Mouse (Mus musculus) intestine, embryonic 16.5 days (tissue): ENCODE results near the gene Tex264. TPM values are rescaled to one million over a fixed set of nuclear protein-coding genes. Genes with fewer than 3 reads are reported as not detected.

ENCODE experiments used
- ATAC-seq: fragments of 200-750 bp; cut with Nextera tagmentation; 2 replicates; pipeline ENCODE4 v1.8.0; 2017; ENCODE audit warnings: moderate TSS enrichment, moderate library complexity
- H3K27ac ChIP-seq: fragments of 300-500 bp; sonication (generic); 2 replicates; pipeline ENCODE4 v1.5.1; 2014; ENCODE audit warnings: mild to moderate bottlenecking, low read length
- H3K27me3 ChIP-seq: fragments of 300-500 bp; sonication (generic); replicated peaks from 2 replicates; pipeline ENCODE4 v1.6.1; 2014; ENCODE audit warnings: low read length, control low read depth, mixed read lengths; ENCODE audit not compliant: control insufficient read depth, insufficient read depth
- H3K36me3 ChIP-seq: fragments of 300-500 bp; sonication (generic); 2 replicates; pipeline ENCODE4 v1.6.1; 2014; ENCODE audit warnings: low read length, control low read depth; ENCODE audit not compliant: control insufficient read depth, insufficient read depth
- H3K4me1 ChIP-seq: fragments of 300-500 bp; sonication (generic); 2 replicates; pipeline ENCODE4 v1.6.1; 2014; ENCODE audit warnings: low read length, control low read depth, mixed read lengths; ENCODE audit not compliant: control insufficient read depth, insufficient read depth
- H3K4me2 ChIP-seq: fragments of 300-500 bp; sonication (generic); 2 replicates; pipeline ENCODE4 v1.6.1; 2014; ENCODE audit warnings: low read depth, low read length, control low read depth
- H3K4me3 ChIP-seq: fragments of 300-500 bp; sonication (generic); 2 replicates; pipeline ENCODE4 v1.5.1; 2014; ENCODE audit warnings: mild to moderate bottlenecking, low read length
- H3K9ac ChIP-seq: fragments of 300-500 bp; sonication (generic); 2 replicates; pipeline ENCODE4 v1.6.1; 2014; ENCODE audit warnings: low read depth, low read length
- H3K9me3 ChIP-seq: fragments of 300-500 bp; sonication (generic); 2 replicates; pipeline ENCODE4 v1.6.1; 2016; ENCODE audit warnings: low read length, control low read depth; ENCODE audit not compliant: control insufficient read depth
- WGBS: fragments of 180-500 bp; shearing (Covaris S2); extraction: QIAGEN DNeasy Blood & Tissue Kit; methylation state at CpG from one replicate; pipeline ENCODE4 v1.1.7; 2014; 5-methylcytosine and 5-hydroxymethylcytosine counted together
- polyA plus RNA-seq: library from polyadenylated mRNA; unstranded; fragments of >200 nt; fragmentation: Nextera tagmentation; extraction: Ambion mirVana; gene quantifications from 2 replicates; pipeline ENCODE4 v1.2.1, GENCODE M21; 2015

Gene Tex264
- polyA plus RNA-seq, 1 experiment from 2014 or later, result 66.4 TPM

DNA sequence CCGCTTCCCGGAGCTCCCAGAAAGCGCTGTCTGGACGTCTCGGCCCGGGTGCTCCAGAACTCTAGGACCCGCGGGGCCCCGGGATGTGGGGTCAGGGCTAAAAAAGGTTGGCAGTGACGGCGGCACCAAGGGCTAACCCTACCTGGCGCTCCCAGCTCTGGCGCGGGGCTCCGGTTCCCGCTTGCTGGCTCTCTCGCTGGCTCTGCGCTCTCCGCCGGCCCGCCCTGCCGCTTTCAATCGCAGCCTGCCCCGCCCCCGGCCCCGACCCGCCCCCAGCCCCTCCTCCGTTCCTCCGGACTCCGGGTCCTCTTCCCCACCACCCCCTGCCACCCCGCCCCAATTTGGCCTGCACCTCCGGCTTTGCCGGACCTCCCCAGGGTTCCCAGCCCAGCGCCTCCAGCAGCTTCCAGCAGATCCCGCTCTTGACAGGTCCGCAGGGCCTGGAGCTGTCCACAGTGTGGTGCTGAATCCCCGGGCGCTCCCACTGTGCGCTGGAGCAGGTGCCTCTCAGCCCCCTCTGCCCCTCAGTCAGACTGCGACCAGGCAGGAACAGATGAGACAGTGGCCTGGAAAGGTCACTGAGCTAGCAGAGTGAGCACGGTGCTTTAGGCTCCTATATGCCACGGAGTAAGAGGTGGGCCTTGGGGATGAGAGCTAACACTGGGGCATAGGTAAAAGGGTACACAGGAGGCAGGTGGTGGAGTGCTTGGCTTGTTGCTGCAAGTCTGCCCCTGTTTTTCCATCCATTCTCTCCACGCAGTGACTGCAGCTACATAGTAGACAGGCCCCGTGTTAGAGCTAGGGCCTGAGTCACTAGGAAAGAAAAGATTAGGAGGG lies 29.6 kb downstream of the Tex264 start, which contains the start of gene Grm2:
Gene Grm2 (minus strand): TSS at position 199 of the 837 bp plus-strand sequence.
- Histone ChIP-seq H3K36me3 (peaks cover 9% of the 10 kb centered on the region; the same call in 1 of the 2 replicates), H3K4me3 (peak within 1 kb of the TSS; percentile 40), H3K9ac (no peak within 1 kb of the TSS), H3K27me3 (peaks cover 23% of the 10 kb centered on the region), H3K27ac (no peak within 1 kb of the TSS), H3K4me2 (peak within 1 kb of the TSS; percentile 65), H3K9me3 (no peaks in the 10 kb centered on the region), H3K4me1 (peaks cover 7% of the 10 kb centered on the region; the same call in 1 of the 2 replicates)
- WGBS, result 1% methylated on average over 38 of the region's 44 CpGs
- peak; percentile 81 for ATAC-seq

DNA sequence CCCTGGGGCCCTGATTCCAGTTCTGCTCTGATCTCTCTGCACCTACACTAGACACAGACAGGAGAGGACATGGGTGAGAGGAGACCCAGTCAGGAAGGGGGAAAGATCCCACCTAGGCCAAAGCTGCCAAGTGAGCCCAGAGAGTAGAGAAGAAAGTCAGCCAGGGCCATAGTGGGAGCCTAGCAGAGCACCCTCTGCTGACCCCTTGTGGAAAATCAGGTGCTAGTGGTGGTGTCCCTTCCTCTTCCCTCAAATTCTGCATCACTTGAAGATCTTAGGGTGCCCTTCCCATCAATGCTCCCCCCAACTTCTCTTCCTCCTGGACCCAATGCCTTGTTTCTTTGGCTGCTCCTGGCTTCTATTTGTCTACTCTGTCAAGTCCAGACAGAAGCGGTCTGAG lies 33.0 kb downstream of the Tex264 start:
- H3K4me2 ChIP-seq, result no peak overlapping the region
- no peak for ATAC-seq
- WGBS, result 71% methylated on average over 1 of the region's 1 CpGs
- H3K9ac ChIP-seq, result no peak overlapping the region
- H3K4me3 ChIP-seq, result no peak overlapping the region
- H3K9me3 ChIP-seq, result no peaks in the 10 kb centered on the region
- no peaks in the 10 kb centered on the region for H3K36me3 ChIP-seq
- H3K27me3 ChIP-seq, result peaks cover 23% of the 10 kb centered on the region
- no peak overlapping the region for H3K27ac ChIP-seq
- peaks cover 7% of the 10 kb centered on the region; the same call in 1 of the 2 replicates for H3K4me1 ChIP-seq

DNA sequence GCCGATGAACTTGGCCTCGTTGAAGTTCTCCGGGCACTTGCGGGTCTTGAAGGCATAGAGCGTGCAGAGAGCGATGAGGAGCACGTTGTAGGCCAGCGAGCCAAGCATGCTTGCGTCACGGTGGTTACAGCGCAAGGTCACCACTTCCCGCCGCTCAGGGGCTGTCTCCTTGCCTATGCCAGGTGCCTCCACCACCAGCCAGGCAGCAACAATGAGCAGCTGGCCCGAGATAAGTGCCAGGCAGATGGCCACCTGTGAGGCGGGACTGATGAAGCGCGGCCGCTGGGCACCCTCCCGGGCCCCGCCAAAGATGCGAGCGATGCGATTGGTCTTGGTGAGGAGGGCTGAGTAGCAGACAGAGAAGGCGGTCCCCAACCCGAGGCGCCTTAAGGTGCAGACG lies 38.5 kb downstream of the Tex264 start:
- Histone ChIP-seq H3K9me3 (no peaks in the 10 kb centered on the region), H3K4me2 (no peak overlapping the region), H3K36me3 (no peaks in the 10 kb centered on the region), H3K27me3 (peaks cover 4% of the 10 kb centered on the region; the same call in 1 of the 2 replicates), H3K4me3 (no peak overlapping the region), H3K9ac (no peak overlapping the region), H3K27ac (no peak overlapping the region), H3K4me1 (no peaks in the 10 kb centered on the region)
- WGBS, result 71% methylated on average over 27 of the region's 27 CpGs
- ATAC-seq, result no peak

DNA sequence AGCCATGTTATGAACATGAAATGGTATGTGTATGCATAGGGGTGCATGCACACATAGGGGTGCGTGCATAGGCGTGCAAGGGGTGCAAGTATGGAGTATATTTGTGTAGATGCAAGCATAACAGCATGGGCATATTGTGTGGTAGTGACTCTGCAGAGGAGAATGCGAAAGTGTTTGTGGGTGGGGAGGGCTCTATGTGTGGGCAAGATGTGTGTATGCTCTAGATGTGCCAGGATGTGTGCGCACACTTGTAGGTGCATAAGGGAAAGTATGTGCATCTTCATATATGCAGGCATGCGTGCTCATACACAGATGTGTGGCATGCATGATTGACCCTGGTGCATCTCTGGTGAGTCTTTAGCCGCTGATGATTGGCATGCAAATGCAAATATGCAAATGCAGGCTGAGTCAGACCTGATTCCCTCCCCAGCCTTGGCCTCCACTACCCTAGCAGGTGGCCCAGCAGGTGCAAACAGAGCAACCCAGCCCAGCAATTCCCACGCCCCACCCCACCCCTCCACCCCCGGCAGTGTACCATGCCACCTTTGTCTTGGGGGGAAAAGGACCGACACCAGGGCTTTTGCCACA lies 39.9 kb downstream of the Tex264 start:
- Histone ChIP-seq H3K4me3 (no peak overlapping the region), H3K9ac (no peak overlapping the region), H3K4me1 (no peaks in the 10 kb centered on the region), H3K9me3 (no peaks in the 10 kb centered on the region), H3K27ac (no peak overlapping the region), H3K36me3 (no peaks in the 10 kb centered on the region), H3K4me2 (no peak overlapping the region), H3K27me3 (peaks cover 4% of the 10 kb centered on the region; the same call in 1 of the 2 replicates)
- no peak for ATAC-seq
- WGBS, result 75% methylated on average over 9 of the region's 9 CpGs

DNA sequence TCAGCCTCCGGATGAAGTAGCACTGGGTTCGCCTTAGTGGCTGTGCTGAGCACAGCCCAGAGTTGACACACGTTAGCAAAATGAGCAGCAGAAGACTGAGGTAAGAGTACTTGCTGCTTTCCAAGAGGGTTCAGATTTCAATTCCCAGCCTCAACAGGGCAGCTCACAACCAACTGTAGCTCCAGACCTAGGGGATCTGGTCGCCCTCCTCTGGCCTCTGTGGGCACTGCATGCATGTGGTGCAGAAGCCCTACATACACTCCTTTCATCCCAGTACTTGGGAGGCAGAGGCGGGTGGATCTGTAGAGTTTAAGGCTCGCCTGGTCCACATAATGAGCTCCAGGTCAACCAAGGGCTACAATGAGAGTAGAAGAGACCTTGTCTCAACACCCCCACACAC lies 41.9 kb downstream of the Tex264 start:
- WGBS, result 72% methylated on average over 6 of the region's 6 CpGs
- Histone ChIP-seq H3K4me3 (no peak overlapping the region), H3K27me3 (peaks cover 4% of the 10 kb centered on the region; the same call in 1 of the 2 replicates), H3K36me3 (no peaks in the 10 kb centered on the region), H3K9me3 (no peaks in the 10 kb centered on the region), H3K4me2 (no peak overlapping the region), H3K27ac (no peak overlapping the region), H3K4me1 (no peaks in the 10 kb centered on the region), H3K9ac (no peak overlapping the region)
- no peak for ATAC-seq

DNA sequence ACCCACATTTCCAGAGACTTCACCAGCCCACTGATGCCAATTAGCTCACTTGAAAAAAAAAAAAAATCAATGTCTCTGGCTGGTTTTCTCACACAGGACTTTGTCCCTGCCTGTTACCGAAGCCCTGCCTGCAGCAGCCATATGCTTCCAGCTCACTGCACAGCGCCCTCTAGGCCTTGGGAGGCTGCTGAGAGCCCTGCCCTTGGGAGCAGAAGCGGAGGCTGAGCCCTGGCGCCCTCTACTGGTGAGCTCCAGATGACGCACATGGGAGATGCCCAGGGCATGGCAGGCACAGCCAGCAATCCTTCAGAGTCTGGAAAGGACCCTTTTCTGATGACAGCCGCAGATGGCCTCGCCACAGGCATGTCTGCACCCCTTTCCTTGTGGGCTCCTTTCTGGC lies 42.6 kb downstream of the Tex264 start:
- ATAC-seq, result peak; percentile 67
- H3K36me3 ChIP-seq, result no peaks in the 10 kb centered on the region
- no peaks in the 10 kb centered on the region for H3K4me1 ChIP-seq
- no peak overlapping the region for H3K27ac ChIP-seq
- no peaks in the 10 kb centered on the region for H3K9me3 ChIP-seq
- H3K9ac ChIP-seq, result no peak overlapping the region
- WGBS, result 31% methylated on average over 7 of the region's 7 CpGs
- H3K27me3 ChIP-seq, result peaks cover 4% of the 10 kb centered on the region; the same call in 1 of the 2 replicates
- H3K4me2 ChIP-seq, result no peak overlapping the region
- no peak overlapping the region for H3K4me3 ChIP-seq

- Histone ChIP-seq H3K4me2 (no peak overlapping the region), H3K27ac (no peak overlapping the region), H3K27me3 (no peaks in the 10 kb centered on the region), H3K4me3 (no peak overlapping the region), H3K36me3 (no peaks in the 10 kb centered on the region), H3K9ac (no peak overlapping the region), H3K4me1 (no peaks in the 10 kb centered on the region), H3K9me3 (no peaks in the 10 kb centered on the region)
- 53% methylated on average over 5 of the region's 5 CpGs for WGBS
- ATAC-seq, result no peak
Observed at GRCm38 (mm10) chr9:106641346-106641745, 44.4 kb downstream of the Tex264 start.

GRCm38 (mm10) chr9:106638154-106638553 lies 47.6 kb downstream of the Tex264 start:
- Histone ChIP-seq H3K9ac (no peak overlapping the region), H3K36me3 (no peaks in the 10 kb centered on the region), H3K4me2 (no peak overlapping the region), H3K4me3 (no peak overlapping the region), H3K27me3 (no peaks in the 10 kb centered on the region), H3K27ac (no peak overlapping the region), H3K9me3 (no peaks in the 10 kb centered on the region), H3K4me1 (no peaks in the 10 kb centered on the region)
- 93% methylated on average over 8 of the region's 8 CpGs for WGBS
- no peak for ATAC-seq

DNA sequence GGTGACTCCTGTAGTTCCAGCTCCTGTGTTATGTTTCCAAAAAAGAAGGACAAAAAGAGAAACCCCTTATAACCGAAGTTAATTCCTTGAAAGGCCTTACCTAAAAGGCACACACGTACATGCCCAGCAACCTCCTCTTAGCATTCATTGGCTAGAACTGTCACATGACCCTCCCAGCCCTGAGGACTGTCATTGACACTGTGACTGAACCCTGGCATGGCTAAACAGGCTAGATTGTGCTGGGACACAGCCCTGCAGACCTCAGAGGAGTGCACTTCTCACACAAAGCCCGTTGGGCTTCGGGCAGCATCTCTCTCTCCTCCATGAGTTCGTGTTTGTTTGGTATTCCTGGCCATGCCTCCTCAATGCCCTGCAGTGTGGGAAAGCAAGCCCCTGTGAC lies 53.5 kb downstream of the Tex264 start:
- Histone ChIP-seq H3K9ac (no peak overlapping the region), H3K36me3 (no peaks in the 10 kb centered on the region), H3K4me3 (no peak overlapping the region), H3K4me2 (no peak overlapping the region), H3K9me3 (no peaks in the 10 kb centered on the region), H3K4me1 (no peaks in the 10 kb centered on the region), H3K27ac (no peak overlapping the region), H3K27me3 (no peaks in the 10 kb centered on the region)
- 68% methylated on average over 5 of the region's 5 CpGs for WGBS
- ATAC-seq, result no peak
